Mouse (Mus musculus) layer of hippocampus, adult 2 months (tissue): ENCODE measurements at regions not wholly inside any gene's neighbourhood (a gene's known extent, or its start where the extent isn't known, plus 50 kb on each side); places are given as distances from the start of the nearest gene placed in this dataset.

Source experiments
- DNase-seq, 2 experiments: peaks; one replicate each; pipeline ENCODE4 v3.0.0; 2022; ENCODE audit warnings: low spot score in 2 of 2
- H3K27ac ChIP-seq: fragments of 200-600 bp; 2 replicates; pipeline ENCODE4 v1.8.1; 2022
- H3K4me3 ChIP-seq: fragments of 200-600 bp; 2 replicates; pipeline ENCODE4 v1.8.1; 2022; ENCODE audit warnings: mild to moderate bottlenecking
- CTCF ChIP-seq: fragments of 200-600 bp; conservative IDR thresholded peaks from 2 replicates; pipeline ENCODE4 v1.8.1; 2022; ENCODE audit warnings: antibody characterized with exemption, mild to moderate bottlenecking, moderate library complexity

DNA sequence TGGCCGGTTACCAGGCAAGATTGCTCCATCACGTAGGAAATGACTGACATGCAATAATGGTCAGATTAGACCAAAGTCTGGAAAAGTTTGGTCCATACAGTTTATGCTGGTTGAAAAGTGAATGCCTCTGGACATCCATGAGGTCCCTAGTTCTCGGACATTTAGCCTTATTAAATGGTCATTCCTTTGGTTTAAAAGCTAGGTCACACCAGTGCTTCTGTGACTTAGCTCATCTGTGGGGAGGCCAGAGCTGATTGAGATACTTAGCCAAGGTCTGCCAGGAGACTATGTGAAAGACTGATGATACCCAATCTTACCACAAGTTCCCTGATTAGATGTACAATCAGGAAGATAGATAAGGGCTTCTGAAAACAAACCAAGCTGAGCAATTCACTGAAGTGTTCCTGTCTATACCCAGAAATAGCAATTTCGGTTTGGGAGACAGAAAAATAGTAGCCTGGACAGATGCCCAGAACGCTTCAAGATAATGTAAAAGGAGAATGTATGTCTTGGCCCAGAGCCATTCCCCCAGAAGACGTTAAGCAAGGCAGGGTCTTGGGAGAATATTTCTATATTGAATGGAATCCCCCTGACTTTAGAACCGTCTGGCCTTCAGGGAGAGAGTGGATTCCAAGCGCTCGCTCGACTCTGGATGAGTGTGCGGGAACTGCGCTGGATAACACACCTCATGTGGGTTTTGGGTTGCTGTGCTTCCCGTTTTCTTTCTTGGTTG is 161.5 kb downstream of the Dact1 start:
- TF ChIP-seq CTCF, result no peak
- H3K4me3 ChIP-seq, result no peak overlapping the region
- H3K27ac ChIP-seq, result no peak overlapping the region
- no peak for DNase-seq

DNA sequence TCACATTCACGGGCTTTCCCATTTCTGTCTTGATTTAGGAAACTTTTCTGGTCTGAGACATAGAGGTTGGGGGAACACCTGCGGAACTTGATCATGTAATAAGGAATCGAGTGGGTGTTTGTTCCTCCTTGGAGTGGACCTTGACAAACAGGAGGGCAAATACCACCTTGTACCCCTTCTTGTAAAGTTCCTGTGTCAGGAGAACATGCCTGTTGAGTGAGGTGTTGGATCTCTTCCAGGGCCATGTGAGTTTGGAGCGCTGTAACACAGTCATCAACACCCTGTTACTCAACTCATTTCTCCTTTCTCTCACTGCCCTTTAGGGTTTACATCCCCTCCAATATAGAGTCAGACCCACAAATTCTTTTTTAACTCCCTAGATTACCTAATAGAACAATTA is 162.0 kb downstream of the Dact1 start:
- no peak for DNase-seq
- no peak for TF ChIP-seq CTCF
- Histone ChIP-seq H3K4me3 (no peak overlapping the region), H3K27ac (no peak overlapping the region)

DNA sequence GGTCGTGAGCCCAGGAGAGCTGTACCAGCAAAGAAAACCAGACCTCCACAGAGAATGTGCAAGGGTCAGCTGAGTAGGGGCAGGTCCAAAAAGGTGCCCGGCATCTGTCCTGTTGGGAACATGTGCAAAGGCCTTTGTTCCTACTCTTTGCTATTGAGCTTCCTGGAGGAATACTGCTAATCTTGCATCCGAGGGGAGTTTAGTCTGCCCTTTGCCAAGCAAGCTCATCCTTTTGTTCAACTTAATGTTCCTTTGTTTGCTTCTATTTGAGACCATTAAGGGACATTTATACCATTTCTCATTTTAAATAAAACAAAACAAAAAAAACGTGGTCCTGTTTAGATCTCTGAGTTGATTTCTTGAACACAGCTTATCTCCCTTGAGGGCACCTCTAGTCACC is 166.6 kb downstream of the Dact1 start:
- no peak for DNase-seq
- Histone ChIP-seq H3K4me3 (no peak overlapping the region), H3K27ac (no peak overlapping the region)
- no peak for TF ChIP-seq CTCF

DNA sequence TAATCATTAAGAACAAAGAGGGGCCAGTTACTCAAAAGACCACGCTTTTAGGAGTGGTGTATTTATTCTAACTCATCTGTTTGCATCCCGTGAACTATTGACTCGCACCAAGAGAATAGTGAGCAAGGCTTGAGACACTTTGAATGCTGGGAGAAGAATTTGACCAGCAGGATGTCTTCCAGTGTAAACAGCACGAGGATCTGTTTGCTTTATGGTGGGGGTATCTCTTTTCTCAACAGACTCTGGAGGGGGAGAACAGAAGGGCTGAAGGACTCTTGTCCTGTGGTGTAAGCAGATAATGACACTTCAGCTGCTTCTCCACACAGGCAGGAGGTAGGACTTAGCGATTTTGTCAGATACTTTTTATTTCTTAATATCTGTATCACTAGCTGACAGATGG is 168.0 kb downstream of the Dact1 start:
- no peak for DNase-seq
- Histone ChIP-seq H3K4me3 (no peak overlapping the region), H3K27ac (no peak overlapping the region)
- no peak for TF ChIP-seq CTCF

DNA sequence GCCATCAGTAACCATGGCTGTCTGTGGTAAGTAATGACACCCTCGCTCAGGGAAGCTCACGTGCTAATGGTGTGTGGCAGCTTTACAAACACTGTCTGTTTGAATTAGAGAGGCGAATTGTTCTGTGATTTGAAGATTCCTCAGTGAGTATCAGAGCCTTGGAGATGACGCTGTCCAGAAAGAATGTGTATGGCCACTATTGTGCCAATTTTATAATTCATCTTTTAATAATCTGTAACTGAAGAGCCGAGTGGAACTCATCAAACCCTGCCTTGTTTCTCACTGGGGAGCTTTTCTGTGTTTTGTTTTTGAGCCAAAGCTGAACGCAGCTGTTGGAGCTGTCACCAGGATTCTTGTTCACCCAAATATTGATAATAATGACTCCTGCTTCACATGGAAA is 171.7 kb downstream of the Dact1 start:
- Histone ChIP-seq H3K4me3 (no peak overlapping the region), H3K27ac (peak overlapping the region; percentile 37)
- DNase-seq, result peak; percentile 13 to 25
- no peak for TF ChIP-seq CTCF

DNA sequence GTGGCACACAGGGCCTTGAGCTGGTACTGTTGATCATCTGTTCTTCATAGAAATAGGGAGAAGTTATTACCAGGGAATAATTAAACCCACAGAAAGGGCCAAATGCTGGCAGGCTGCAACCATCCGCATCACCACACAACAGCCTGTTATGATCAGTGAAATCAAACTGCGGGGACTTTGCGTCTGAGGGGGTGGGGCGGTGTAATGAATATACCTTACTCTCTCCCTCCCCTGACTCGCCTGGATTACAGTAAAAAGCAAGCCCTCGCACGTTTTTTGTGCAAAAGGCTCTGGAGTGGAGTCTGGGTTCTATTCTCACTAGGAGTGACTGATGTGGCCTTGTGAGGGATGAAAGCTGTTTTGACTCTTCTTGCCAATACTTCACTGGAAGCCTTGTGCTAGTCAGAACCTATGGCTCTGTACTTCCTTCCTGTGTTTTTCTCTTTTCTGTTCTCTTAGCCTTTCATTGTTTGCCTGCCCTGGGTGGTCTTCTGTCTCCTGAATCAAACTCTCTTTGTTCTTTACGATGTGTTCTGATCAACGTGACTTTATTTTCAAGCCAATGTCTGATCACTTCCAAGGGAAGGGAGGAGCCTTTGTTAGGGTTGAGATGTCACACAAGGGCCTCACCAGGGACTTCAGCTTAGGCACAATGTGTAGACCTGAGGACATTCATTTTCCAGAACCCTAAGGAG is 172.4 kb downstream of the Dact1 start:
- TF ChIP-seq CTCF, result no peak
- peak overlapping the region; percentile 37 for H3K27ac ChIP-seq
- no peak overlapping the region for H3K4me3 ChIP-seq
- peak; percentile 36 to 39 for DNase-seq

DNA sequence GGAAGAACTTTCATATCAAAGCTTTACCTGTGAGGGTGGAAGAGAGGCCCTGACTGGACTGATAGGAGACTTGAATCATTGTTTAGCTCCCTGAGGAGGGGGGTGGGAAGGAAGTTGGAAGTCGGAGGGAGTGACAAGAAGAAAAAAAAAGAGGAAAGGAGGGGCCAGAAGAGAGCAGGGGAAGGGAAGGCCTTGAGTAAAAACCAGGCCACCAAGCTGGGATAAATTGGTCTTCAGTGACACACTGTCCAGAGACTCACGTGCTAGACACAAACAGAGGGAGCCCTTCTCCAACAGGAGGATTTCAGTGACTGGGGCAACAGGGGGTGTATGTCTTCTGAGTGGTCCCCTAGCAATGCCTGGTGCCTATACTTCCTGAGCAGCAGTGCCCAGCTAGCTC is 172.9 kb downstream of the Dact1 start:
- no peak for TF ChIP-seq CTCF
- H3K4me3 ChIP-seq, result no peak overlapping the region
- peak overlapping the region; percentile 37 for H3K27ac ChIP-seq
- no peak for DNase-seq

DNA sequence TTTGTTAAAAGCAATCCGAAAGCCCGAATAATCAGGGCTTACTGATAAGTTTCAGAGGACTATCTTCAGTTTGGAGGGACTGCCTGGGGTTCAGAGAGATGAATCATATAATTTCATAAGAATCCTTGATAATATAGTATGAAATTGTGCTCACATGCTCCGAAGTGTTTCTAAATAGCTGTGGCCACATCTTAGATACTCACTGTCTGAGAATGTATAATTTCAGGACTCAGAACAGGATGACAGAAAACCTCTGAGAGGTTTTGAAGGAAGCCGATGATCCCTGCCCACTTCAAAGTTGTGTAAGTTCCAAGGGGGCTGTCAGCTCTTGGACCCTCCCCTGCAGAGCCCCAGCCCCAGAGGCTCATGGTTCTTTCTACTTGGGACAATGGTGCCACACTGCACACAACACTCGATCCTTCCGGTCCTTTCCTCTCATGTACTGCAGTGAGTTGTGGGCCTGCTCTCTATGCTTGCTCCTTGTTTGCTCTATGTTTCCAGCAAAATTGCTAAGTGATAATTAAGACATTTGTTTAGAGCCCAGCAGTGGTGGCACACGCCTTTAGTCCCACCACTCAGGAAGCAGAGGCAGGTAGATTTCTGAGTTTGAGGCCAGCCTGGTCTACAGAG is 174.0 kb downstream of the Dact1 start:
- TF ChIP-seq CTCF, result no peak
- no peak for DNase-seq
- no peak overlapping the region for H3K27ac ChIP-seq
- no peak overlapping the region for H3K4me3 ChIP-seq

DNA sequence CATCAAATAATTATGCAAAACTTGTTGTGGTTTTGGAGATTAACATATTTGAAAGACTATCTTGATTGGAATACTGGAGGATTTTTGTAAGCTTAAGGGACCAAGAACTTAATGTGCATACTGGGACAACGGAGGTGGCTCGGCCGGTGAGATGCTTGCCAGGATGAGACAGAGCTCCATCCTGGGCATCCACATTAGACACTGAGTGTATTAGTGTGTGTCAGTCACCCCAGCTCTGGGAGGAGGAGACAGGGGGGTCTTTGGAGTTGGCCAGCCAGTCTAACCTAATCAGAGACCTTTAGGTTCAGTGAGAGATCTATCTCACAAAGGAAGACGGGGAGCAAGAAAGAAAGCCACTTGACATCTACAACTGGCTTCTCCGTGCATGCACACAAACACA is 174.6 kb downstream of the Dact1 start:
- Histone ChIP-seq H3K4me3 (no peak overlapping the region), H3K27ac (no peak overlapping the region)
- no peak for TF ChIP-seq CTCF
- no peak for DNase-seq

DNA sequence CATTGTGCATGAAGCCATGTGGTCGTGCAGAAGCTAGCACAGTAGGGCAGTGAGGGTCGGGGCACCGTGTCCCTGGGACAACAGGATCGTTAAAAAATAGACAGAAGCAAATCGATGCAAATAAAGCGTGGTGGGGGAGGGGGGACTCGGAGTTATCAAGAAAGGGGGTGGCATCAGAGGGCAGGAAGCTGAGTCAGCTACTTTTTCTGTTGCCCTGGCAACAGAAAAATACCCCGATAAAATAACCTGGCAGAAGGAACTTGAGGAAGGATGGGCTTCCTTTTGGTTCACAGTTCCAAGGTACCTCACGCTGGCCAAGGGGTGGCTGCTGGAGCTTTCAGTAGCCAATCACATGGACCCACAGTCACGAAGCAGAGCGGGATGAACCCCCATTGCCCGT is 176.4 kb downstream of the Dact1 start:
- DNase-seq, result no peak
- no peak for TF ChIP-seq CTCF
- no peak overlapping the region for H3K27ac ChIP-seq
- H3K4me3 ChIP-seq, result no peak overlapping the region

DNA sequence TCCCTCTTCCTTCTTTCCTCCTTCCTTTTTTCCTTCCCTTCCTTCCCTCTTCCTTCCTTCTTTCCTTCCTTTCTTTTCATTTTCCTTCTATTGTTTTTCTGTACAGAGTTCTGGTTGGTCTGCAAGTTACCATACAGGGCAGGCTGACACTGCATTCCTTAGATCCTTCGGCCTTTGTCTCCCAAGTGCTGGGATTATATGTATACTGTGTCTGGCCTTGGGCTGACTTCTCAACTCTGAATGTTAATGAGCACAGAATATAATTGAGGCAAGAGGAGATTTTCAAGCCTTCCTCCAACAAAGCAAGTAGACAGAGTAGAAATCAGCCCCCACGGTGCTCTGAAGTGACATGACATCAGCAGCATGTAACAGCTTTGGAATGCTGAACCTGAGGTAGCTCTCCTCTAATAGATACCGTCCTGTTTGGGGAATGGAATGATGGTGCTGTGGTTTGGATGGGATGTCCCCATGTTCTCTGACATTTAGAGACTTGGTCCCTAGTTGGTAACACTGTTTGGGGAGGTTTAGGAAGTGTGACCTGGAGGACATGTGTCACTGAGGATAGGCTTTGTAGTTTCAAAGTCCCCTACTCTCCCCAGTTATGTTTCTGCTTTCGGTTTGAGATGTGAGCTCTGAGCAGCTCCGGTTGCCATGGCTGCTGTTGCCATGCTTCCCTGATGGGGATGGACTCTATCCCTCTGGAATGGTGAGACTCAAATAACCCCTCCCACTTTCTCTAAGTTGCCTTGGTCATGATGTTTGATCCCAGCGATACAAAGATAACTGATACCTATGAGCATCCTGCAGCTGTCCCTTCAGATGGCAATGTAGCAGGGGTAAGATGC is 178.1 kb downstream of the Dact1 start:
- peak in 1 of 2 experiments; percentile 19 for DNase-seq

DNA sequence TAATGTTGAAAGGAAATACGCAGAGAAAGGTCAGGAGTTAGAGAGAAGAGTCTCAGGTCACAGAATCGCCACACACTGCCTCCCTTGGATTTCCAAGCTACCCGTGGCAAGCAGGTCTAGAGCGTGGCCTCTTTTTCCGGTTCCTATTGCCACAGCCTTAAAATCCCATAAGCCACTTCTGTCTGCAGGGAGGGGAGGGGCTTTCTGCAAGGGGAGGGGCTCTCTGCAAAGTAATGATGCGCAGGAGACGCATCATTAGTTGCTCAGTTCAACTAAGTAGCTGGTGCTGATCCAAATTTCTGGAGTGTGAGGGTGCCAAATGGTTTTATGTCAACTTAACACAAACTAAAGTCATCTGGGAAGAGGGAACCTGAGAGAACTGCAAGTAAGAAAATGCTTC is 179.6 kb downstream of the Dact1 start:
- no peak for TF ChIP-seq CTCF
- H3K27ac ChIP-seq, result no peak overlapping the region
- no peak overlapping the region for H3K4me3 ChIP-seq
- DNase-seq, result no peak

More for the DNA sequence above, 178.1 kb downstream of the Dact1 start:
- Histone ChIP-seq H3K27ac (0 out of 2 replicates have a peak overlapping the region, but pooled peaks have one; percentile 25), H3K4me3 (no peak overlapping the region)
- TF ChIP-seq CTCF, result no peak
